9 mouse cellular contexts compared by ENCODE assay signal in the genomic region with DNA sequence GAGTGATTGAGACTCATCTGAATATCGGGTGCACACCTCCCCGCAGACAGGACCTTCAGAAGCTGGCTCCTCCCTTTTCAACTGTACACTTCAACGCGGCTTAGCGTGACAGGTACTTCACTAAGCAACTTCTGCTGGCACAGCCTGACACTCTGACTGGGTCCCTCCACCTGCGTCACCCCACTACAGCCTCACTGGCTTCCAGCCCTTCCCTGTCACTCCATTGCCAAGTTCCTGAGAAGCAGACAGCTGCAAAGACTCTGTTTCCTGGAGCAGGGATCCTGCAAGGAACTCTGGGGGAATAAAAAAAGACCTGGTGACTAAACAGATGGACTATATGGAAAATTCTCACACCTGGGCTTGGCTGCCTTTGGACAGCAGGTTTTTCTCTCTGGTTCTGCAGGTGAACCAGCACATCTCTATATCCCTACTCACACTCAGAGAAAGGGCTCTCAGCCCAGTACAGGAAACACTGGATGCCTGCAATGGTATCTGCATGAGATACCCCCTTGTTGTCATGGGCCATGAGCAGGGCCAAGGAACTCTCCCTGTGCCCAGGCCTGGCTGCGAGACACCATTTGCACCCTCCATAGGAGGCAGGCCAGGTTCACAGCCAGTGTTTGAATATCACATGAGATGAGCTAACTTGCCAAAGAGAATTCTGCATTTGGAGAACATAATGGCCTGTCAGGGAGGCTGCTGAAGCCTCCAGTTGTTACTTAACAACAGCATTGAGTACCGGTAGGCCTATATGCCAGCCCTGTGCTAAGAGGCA. TPM values are rescaled to one million over a fixed set of nuclear protein-coding genes. Genes with fewer than 3 reads are reported as not detected.
DNase-seq lines count a peak whose midpoint lies in the region; ATAC-seq lines count a peak whose summit lies in the region.
"Had no signal": no experiment of that assay in that cellular context is flagged by ENCODE, and none has a peak within 500 bp of the region (broad histone marks: within the 10 kb centered on the region; RNA-seq: fewer than 3 reads in every experiment).

No protein-coding gene starts in this region.

- peaks cover 46% of the 10 kb centered on the region for H3K4me1 ChIP-seq in midbrain, embryonic 15.5 days

- DNase-seq in frontal cortex, postnatal 14 days (ENCODE audit: low spot score in 2 of 2), result no peak
- DNase-seq in brain, adult 2 months (ENCODE audit: low read depth, low spot score), result peak; percentile 77
- peak; percentile 60 to 64 for DNase-seq in heart, adult 9 months (ENCODE audit: low spot score in 2 of 2)
- peak; percentile 35 for DNase-seq in kidney, postnatal 14 days
- DNase-seq in ovary, adult 18-20 months (ENCODE audit: low spot score), result no peak
- DNase-seq in ovary, postnatal 14 days (ENCODE audit: low spot score), result no peak

- H3K9me3 ChIP-seq in midbrain, embryonic 15.5 days, result no peaks in the 10 kb centered on the region

- H3K27me3 ChIP-seq in midbrain, embryonic 15.5 days (replicated peaks), result no peaks in the 10 kb centered on the region

- H3K4me3 ChIP-seq in midbrain, embryonic 15.5 days, result no peak overlapping the region

- no peaks in the 10 kb centered on the region for H3K36me3 ChIP-seq in midbrain, embryonic 15.5 days (replicated peaks)

- WGBS in midbrain, embryonic 15.5 days, result 80% methylated on average over 8 of the region's 8 CpGs

- 0 out of 2 replicates have a peak, but pooled peaks have one; percentile 1 for ATAC-seq in frontal cortex, adult (ENCODE audit: low TSS enrichment)
- no peak for ATAC-seq in midbrain, embryonic 15.5 days (replicated peaks)
- ATAC-seq: activated CD4-positive, CD25-positive, alpha-beta regulatory T cell, adult 4 months had no signal

- no peak overlapping the region for H3K9ac ChIP-seq in midbrain, embryonic 15.5 days

- H3K27ac ChIP-seq in midbrain, embryonic 15.5 days, result no peak overlapping the region

- no peak overlapping the region for H3K4me2 ChIP-seq in midbrain, embryonic 15.5 days

RNA-seq across cellular contexts. Expression of gene Nuak1, which starts 44.3 kb away (rescaled TPM):
- polyA plus RNA-seq in midbrain, embryonic 15.5 days (2015; fragmentation: Nextera tagmentation; extraction: Ambion mirVana), result 5.0 and 6.4 TPM in 2 replicates
- polyA plus RNA-seq: activated CD4-positive, CD25-positive, alpha-beta regulatory T cell, adult 4 months had no signal

Comparison
In these comparisons a context has a peak if more than half of its experiments do, and no peak if none do; other contexts are left out.
1. DNase-seq: peak in brain, adult 2 months (single experiment), heart, adult 9 months (2 of 2) and kidney, postnatal 14 days (single experiment); none in frontal cortex, postnatal 14 days (0 of 2), ovary, adult 18-20 months (single experiment) and ovary, postnatal 14 days (single experiment).